Mouse (Mus musculus): ENCODE results near the gene Kdm4a.

The Kdm4a gene

GRCm38 (mm10) chr4:118156559-118156958 lies 23.3 kb downstream of the Kdm4a start:
- DNase-seq (ENCODE audit: low spot score in 2 of 2) = no peak

DNA sequence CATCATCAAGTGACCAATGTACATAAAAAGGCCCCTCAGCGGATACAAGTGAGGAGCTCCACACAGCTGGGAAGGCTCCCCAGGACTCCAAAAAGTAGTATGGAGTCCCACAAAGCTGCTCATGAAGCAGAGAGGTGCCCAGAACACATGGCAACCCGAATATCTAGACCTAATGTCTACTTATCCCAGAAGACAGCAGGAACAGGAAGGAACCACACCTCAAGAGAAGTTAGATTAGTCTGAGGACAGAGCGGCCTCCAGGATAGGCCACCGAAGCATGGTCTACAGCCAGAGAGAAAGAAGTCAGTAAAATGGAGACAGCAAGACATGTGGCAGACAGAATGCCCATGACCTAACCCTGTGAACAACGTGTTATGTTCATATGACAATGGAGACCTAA lies 25.0 kb downstream of the Kdm4a start:
- DNase-seq (ENCODE audit: low spot score in 2 of 2) = no peak

DNA sequence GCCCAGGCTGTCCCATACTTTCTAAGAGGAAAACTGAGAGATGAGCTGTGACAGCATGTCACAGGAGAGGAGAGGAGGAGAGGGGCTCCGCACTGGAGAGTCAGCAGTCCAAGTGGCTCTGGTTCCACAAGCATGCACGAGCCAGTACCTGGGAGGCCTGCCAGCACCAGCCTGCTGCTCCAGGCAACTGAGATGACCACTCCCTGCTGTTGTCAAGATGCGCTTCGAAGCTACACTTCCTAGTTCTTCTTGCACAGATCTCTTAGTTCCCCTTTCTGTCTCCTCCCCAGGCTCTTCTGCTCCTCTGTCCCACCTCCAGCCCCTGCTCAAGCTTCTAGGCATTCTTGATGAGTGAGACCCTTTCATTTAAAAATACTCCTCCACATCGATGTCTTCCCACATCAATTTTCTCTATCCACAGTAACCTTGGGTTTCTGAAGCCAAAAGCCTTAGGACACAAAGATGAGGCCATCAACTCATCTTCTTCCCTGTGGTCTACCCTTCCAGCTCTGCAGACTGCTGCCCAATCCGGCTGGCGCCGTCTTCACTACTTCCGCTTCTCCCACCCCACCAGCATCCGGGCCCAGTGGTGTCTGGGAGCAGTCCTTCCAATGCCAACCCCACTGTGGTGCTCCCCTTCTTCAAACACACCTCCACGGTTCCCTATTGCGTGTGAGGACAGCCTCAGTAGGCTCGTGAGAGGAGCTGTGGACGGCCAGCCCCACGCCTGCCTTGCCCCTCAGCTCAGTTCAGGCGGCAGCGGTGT lies 27.6 kb downstream of the Kdm4a start:
- no peak for DNase-seq (ENCODE audit: low spot score in 2 of 2)

DNA sequence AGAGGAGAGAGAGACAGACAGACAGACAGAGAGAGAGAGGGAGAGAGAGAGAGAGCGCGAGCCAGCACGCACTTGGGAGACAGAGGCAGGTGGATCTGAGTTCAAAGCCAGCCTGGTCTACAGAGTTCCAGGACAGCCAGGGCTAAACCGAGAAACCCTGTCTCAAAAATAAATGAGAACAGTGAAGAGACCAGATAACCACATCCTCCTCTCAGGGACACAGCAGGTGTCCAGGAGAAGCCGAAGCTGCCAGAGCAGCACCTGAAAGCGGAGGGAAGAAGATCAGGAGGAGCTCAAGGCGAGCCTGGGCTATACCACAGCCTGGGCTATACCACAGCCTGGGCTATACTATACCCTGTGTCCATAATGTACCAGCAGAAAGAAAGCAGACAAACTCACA lies 29.0 kb downstream of the Kdm4a start:
- no peak for DNase-seq (ENCODE audit: low spot score in 2 of 2)

DNA sequence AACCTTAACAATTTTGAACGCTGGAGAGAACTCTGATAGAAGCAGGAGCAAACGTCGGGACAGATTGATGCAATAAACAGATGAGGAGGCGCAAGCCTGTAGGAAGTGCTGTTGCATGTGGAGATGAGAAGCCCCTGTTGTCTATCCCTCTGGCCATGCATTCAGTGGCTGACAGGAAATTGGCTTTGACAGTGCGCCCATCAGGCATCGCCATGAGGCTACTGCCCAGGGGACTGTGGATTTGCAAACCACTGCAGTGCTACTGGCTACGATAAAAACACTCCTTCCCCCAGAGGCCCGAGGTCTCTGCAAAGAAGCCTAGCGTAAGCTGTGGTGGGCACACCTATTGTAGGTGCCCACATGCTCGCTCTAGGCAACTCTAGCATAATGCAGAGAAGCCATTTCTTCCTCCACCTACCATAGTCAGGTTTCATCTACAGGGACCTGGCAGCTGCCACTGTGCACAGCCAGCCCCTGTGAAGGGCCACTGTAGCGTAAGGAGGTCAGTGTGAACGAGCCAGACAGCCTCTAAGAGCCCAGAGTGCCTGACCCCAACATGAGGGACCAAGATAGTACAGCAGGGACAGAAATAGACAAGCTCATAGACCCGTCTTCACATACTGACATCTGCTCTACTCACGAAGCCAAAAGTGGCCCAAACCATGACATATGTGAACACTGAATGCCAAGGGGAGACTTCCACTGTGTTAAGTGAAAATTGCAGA lies 29.7 kb downstream of the Kdm4a start:
- DNase-seq (ENCODE audit: low spot score in 2 of 2) = no peak

DNA sequence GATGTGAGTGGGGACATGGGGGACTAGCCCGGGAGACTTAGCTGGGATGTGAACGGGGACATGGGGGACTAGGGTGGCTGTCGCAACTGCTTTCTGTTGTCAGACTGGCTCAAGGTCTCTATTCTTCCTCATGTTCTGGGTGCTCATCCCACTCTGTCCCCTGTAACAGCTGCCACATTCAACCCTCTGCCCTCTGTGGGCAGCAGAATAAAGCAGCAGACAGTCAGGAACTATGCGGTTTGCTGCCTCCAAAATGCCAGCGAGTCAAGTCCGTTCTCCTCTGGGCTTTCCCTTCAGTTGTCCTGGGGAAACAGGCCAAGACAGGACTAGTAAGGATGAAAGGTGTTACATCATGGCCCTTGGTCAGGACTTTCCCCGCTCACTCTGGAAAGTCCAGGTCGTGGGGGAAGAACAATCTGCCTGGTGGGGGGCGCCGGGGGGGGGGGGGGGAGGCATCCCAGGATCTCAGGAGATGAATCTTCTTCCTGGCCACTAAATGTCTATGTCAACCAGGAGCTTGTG lies 30.7 kb downstream of the Kdm4a start:
- DNase-seq (ENCODE audit: low spot score in 2 of 2) = no peak

DNA sequence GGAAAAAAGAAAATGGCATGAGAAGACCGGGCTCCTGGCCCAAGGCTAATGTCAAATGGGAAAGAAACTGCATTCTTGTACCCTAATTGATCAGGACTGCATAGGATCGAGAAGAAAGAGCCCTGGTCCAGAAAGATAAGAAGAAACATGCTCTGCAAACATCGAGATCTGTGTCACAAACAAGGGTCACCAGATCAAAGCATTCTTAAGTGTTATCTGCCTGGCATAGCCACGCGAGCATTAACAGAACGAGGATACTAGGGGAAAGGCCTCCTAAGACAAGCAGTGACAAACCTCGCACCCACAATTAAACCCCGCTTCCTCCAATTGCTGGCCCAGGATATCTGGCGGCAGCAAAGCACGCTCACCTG lies 31.5 kb downstream of the Kdm4a start:
- DNase-seq (ENCODE audit: low spot score in 2 of 2) = no peak

- DNase-seq (ENCODE audit: low spot score in 2 of 2) = no peak
These were observed 32.1 kb downstream of the Kdm4a start for GRCm38 (mm10) chr4:118147547-118148316.

GRCm38 (mm10) chr4:118147090-118147489 lies 32.8 kb downstream of the Kdm4a start:
- DNase-seq (ENCODE audit: low spot score in 2 of 2) = no peak

- DNase-seq (ENCODE audit: low spot score in 2 of 2) = no peak
These were observed 35.5 kb downstream of the Kdm4a start for GRCm38 (mm10) chr4:118144324-118144723.

DNA sequence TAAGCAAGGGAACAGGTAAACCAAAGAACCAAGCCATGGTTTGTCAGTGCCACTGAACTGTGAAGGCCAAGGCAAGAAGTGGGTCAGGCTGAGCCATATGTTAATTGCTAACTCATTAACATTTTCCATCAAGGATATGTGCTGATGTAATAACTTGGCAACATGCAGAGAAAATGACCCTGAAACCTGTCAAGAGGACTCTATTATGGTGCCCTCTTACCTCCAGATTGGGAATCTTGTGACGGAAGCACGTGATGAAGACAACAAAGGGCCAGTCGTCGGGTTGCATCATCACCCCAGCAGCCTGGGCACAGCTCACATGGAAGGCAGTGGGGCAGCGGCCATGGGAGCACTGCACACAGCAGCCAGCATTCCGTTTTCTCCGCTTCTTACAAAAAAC lies 36.2 kb downstream of the Kdm4a start:
- no peak for DNase-seq (ENCODE audit: low spot score in 2 of 2)

DNA sequence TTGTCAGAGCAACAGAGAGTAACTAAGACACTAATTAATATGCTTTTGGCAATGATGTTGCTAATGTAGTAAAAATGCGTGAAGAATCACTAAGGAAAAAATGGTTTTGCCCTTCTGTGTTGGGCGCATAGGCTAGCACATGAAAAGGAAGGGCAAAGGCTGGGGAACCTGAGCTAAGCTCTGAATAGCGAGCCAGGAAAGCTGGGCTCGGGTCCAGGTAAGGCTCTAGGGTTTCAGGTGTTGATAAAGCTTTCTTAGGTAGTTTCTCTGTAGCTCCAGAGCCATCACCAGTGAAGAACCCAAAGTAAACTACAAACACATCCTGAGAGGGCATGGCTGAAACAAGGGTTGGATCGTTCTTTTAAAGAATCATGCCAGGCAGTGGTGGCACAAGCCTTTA lies 38.3 kb downstream of the Kdm4a start:
- DNase-seq (ENCODE audit: low spot score in 2 of 2) = no peak

DNA sequence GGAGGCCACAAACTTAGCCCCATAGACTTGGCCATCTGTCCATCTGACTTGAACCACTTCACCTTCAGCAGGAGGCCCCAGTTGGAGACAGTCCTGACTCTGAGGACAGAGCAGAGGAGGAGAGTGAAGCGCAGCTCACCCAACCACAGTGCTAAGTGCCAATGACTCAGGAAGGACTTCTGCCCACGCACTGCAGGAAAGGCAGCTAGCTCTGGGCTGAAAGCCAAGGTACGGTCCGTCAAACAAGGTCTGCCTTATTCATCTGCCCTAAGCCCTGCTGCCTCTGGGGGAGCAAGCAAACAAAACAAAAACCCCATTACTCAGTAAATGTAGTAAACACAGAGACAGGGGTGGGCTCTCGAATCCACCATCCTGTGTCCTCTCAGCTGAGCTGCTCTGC lies 41.0 kb downstream of the Kdm4a start:
- DNase-seq (ENCODE audit: low spot score in 2 of 2) = peak; percentile 44 to 61

GRCm38 (mm10) chr4:118137857-118138256 lies 42.0 kb downstream of the Kdm4a start:
- DNase-seq (ENCODE audit: low spot score in 2 of 2) = no peak

DNA sequence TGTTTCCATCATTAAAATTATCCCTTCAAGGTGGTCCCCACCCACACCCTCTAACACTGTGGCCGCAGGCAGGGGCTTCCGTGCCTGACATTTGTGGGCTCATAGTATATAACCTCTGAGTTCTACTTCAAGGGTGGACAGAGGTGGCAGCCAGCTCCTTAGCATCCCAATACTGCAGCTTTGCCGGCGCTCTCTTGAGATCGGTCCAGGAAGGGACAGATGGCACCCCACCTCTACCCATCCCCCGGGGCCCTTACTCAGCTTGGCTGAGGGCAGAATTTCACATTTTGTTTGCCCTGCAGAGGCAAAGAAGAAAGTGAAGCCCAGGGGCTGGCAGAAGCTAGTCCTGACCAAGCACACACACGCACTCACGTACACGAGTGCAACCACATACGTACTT lies 42.5 kb downstream of the Kdm4a start:
- DNase-seq (ENCODE audit: low spot score in 2 of 2) = no peak

GRCm38 (mm10) chr4:118135414-118135813 lies 44.4 kb downstream of the Kdm4a start:
- no peak for DNase-seq (ENCODE audit: low spot score in 2 of 2)

DNA sequence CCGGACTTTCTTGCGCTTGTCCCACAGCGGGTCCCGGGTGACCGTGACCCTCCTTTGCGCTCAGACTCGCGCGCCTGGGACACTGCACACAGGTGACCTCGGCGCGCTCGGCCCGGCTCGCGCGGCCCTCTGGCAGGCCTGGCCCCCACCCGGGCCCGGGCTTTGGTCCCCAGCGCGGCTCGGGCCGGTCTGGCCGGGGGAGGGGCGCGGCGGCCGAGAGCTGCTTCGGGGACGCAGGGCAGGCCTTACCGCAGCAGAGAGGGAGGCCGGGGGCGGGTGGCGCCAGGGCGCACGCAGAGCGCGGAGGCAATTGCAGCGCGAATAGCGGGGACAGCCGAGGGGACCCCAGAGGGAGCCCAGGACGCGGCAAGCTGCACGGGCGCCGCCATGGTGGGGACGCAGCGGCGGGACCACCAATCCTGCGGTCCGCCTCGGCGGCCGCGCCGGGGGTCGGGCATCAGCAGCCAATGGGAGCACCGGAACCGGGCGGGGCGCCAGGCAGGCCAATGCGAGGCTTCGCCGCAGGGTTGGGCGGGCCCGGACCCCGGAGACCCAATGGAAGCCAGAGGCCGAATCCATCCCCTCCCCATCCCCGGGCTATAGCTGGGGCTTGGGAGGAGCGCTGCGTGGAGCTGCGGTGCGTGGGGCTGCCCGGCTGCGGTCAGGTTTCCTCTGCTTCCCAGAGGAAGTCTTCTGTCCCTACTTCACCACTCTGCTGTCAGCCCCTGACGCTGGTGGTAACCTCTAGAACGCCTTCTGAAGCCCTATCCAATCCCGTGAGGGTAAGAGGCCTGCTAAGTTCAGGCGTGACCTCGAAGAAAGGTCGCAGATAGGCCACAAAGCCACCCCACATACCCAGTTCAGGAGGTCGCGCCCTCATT lies 45.1 kb downstream of the Kdm4a start, which contains the start of gene St3gal3:
Gene St3gal3, minus strand, starts transcription at position 430 of the 881 bp plus-strand sequence.
- DNase-seq (ENCODE audit: low spot score in 2 of 2) = peak; percentile 94 to 98

- DNase-seq (ENCODE audit: low spot score in 2 of 2) = no peak
These were observed 48.5 kb downstream of the Kdm4a start for GRCm38 (mm10) chr4:118131329-118131728.

DNA sequence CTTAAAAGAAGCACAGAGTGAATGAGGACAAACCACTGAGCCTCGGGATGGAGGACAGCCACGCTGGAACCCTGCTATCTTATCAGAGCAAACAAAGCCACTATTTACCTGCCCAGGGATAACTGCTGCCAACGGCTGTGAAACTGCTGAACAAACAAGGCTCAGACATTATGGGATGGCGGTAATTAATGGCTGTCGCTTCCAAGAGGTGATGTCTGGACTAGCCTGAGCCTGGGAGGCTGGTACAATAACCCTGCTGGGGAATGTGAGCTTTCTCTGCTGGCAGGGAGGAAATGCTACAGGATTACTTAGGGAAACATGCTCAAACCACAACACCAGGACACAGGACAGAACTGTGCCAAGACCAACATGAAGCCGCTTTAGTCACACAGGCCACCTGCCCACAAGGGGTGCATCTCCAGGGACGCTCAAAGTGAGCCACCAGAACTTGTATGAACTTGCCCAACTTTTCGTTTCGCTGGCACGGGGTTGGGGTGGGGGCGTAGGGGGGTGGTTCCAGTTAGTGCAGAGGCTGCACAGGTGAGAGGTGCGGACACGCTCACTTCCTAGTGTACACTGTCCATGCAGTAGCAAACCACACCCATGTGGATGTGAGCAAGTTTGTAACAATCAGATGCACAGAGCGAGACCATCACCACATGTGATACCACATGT lies 56.7 kb downstream of the Kdm4a start:
- DNase-seq (ENCODE audit: low spot score in 2 of 2) = no peak

DNA sequence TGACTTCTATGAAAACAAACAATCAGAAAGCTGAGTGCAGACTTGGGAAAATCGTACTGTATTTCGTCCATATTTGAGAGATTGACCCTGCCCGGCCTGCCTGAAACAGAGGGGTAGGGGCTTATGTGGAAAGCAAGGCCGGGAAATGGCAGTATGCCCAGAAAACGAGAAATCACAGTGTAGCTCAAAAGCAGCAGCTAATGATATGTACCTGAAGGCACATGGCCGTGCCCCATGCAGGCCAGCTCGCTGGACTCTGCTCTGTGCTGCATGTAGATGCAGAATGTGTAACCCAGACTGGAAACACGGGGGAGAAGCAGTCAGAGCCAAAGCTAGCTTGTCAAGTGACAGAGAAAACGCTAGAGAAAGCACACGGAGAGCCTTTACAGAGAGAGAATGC lies 57.8 kb downstream of the Kdm4a start:
- DNase-seq (ENCODE audit: low spot score in 2 of 2) = no peak

DNA sequence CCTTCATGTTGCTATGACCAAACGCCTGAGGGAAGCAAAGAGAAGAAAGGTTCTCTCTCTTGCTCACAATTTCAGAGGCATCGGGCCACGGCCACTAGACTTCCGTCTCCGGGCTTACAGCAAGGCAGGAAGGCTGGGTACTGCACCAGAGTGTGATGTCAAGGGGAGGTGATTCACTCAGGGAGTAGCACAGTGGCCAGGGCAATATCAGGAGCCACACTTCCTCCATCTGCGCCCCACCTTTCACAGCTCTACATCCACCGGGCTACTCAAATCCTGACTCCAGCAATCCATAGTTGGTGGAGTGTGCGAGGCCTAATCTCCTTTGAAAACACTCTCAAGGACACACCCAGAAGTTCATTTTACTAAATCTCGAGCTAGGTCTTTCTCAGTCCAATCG lies 62.3 kb downstream of the Kdm4a start:
- DNase-seq (ENCODE audit: low spot score in 2 of 2) = no peak

All from frontal cortex, postnatal 14 days (tissue).